Mouse (Mus musculus): Measurements from ENCODE around the gene Wasf3.
"Not testable (repeated sequence)": the region's sequence is repeated elsewhere in the genome, so short reads cannot be mapped to it uniquely, and the experiment has no call there.

- TF ChIP-seq CTCF (IDR thresholded peaks at IDR 0.05; ENCODE audit: control insufficient read depth, insufficient read depth, insufficient replicate concordance, low read depth, low read length); POLR2A (IDR thresholded peaks at IDR 0.05; ENCODE audit: control insufficient read depth, low read depth, low read length): not testable (repeated sequence)
Observed at GRCm38 (mm10) chr5:146513823-146514222, 129.0 kb downstream of the Wasf3 start, which contains the start of gene Gm3402.
